Mouse (Mus musculus) stomach, embryonic 16.5 days (tissue): ENCODE measurements around the gene Zfp799. TPM values are rescaled to one million over a fixed set of nuclear protein-coding genes. Genes with fewer than 3 reads are reported as not detected.
"Not testable (repeated sequence)": the region's sequence is repeated elsewhere in the genome, so short reads cannot be mapped to it uniquely, and the experiment has no call there.

Experiments used
- ATAC-seq: fragments of 200-750 bp; cut with Nextera tagmentation; 2 replicates; pipeline ENCODE4 v1.8.0; 2017; ENCODE audit warnings: moderate number of reproducible peaks, moderate TSS enrichment; ENCODE audit not compliant: insufficient read depth, low FRiP score
- H3K27ac ChIP-seq: fragments of 300-500 bp; sonication (generic); 2 replicates; pipeline ENCODE4 v1.5.1; 2014; ENCODE audit warnings: low read length
- H3K27me3 ChIP-seq: fragments of 300-500 bp; sonication (generic); 2 replicates; pipeline ENCODE4 v1.6.1; 2014; ENCODE audit warnings: low read length, control low read depth, mixed read lengths; ENCODE audit not compliant: control insufficient read depth, insufficient read depth
- H3K36me3 ChIP-seq: fragments of 300-500 bp; sonication (generic); 2 replicates; pipeline ENCODE4 v1.6.1; 2014; ENCODE audit warnings: low read length; ENCODE audit not compliant: control insufficient read depth, insufficient read depth
- H3K4me1 ChIP-seq: fragments of 300-500 bp; sonication (generic); 2 replicates; pipeline ENCODE4 v1.6.1; 2014; ENCODE audit warnings: low read length, control low read depth, mixed read lengths; ENCODE audit not compliant: control insufficient read depth, insufficient read depth
- H3K4me2 ChIP-seq: fragments of 300-500 bp; sonication (generic); 2 replicates; pipeline ENCODE4 v1.6.1; 2014; ENCODE audit warnings: low read depth, low read length, mixed read lengths
- H3K4me3 ChIP-seq: fragments of 300-500 bp; sonication (generic); replicated peaks from 2 replicates; pipeline ENCODE4 v1.5.1; 2014; ENCODE audit warnings: mild to moderate bottlenecking, low read length
- H3K9ac ChIP-seq: fragments of 300-500 bp; sonication (generic); 2 replicates; pipeline ENCODE4 v1.6.1; 2014; ENCODE audit warnings: low read length
- H3K9me3 ChIP-seq: fragments of 300-500 bp; sonication (generic); replicated peaks from 2 replicates; pipeline ENCODE4 v1.6.1; 2016; ENCODE audit warnings: low read length, control low read depth; ENCODE audit not compliant: control insufficient read depth
- WGBS: fragments of 180-500 bp; shearing (Covaris S2); extraction: QIAGEN DNeasy Blood & Tissue Kit; methylation state at CpG from one replicate; pipeline ENCODE4 v1.1.7; 2014; 5-methylcytosine and 5-hydroxymethylcytosine counted together
- polyA plus RNA-seq: library from polyadenylated mRNA; unstranded; fragments of >200 nt; fragmentation: Nextera tagmentation; extraction: Ambion mirVana; gene quantifications from 2 replicates; pipeline ENCODE4 v1.2.1, GENCODE M21; 2015

The Zfp799 gene
- polyA plus RNA-seq: 7.9 and 9.4 TPM in 2 replicates

- Histone ChIP-seq H3K36me3 (0 out of 2 replicates have a peak, but pooled peaks cover 3% of the 10 kb centered on the region), H3K27ac (no peak within 1 kb of the TSS; the same call in 1 of the 2 replicates), H3K4me3 (peak within 1 kb of the TSS; percentile 89), H3K9me3 (no peaks in the 10 kb centered on the region), H3K4me2 (peak within 1 kb of the TSS; percentile 92), H3K27me3 (no peaks in the 10 kb centered on the region), H3K9ac (peak within 1 kb of the TSS; percentile 95), H3K4me1 (peaks cover 6% of the 10 kb centered on the region; the same call in 1 of the 2 replicates)
- 2% methylated on average over 35 of the region's 35 CpGs for WGBS
- ATAC-seq: peak; percentile 97
Observed at GRCm38 (mm10) chr17:32829540-32830417, at the start of gene Zfp799. Zfp799 (minus strand) TSS chr17:32830261.

GRCm38 (mm10) chr17:32878773-32879172, 48.7 kb upstream of the Zfp799 start:
- H3K27ac ChIP-seq: no peak overlapping the region
- no peak for ATAC-seq
- no peaks in the 10 kb centered on the region for H3K27me3 ChIP-seq
- H3K4me3 ChIP-seq: no peak overlapping the region
- 84% methylated on average over 11 of the region's 11 CpGs for WGBS
- no peak overlapping the region for H3K9ac ChIP-seq
- H3K4me2 ChIP-seq: no peak overlapping the region
- no peaks in the 10 kb centered on the region for H3K4me1 ChIP-seq
- 0 out of 2 replicates have a peak, but pooled peaks cover 4% of the 10 kb centered on the region for H3K9me3 ChIP-seq
- peaks cover 12% of the 10 kb centered on the region; the same call in 1 of the 2 replicates for H3K36me3 ChIP-seq

- Histone ChIP-seq H3K9ac (no peak overlapping the region), H3K9me3 (0 out of 2 replicates have a peak, but pooled peaks cover 4% of the 10 kb centered on the region), H3K36me3 (0 out of 2 replicates have a peak, but pooled peaks cover 5% of the 10 kb centered on the region), H3K4me1 (no peaks in the 10 kb centered on the region), H3K27me3 (no peaks in the 10 kb centered on the region), H3K27ac (no peak overlapping the region), H3K4me3 (peak overlapping the region; percentile 18), H3K4me2 (peak overlapping the region; percentile 35)
- 0 out of 2 replicates have a peak, but pooled peaks have one; percentile 33 for ATAC-seq
- 5% methylated on average over 22 of the region's 22 CpGs for WGBS
Observed at GRCm38 (mm10) chr17:32877471-32878171, 47.6 kb upstream of the Zfp799 start.

- no peak overlapping the region for H3K27ac ChIP-seq
- H3K27me3 ChIP-seq: no peaks in the 10 kb centered on the region
- no peaks in the 10 kb centered on the region for H3K36me3 ChIP-seq
- H3K9ac ChIP-seq: no peak overlapping the region
- no peak overlapping the region for H3K4me2 ChIP-seq
- H3K4me3 ChIP-seq: no peak overlapping the region
- ATAC-seq: no peak
- no peaks in the 10 kb centered on the region for H3K4me1 ChIP-seq
- WGBS: 60% methylated on average over 5 of the region's 5 CpGs
- no peaks in the 10 kb centered on the region; the same call in 1 of the 2 replicates for H3K9me3 ChIP-seq
Observed at GRCm38 (mm10) chr17:32872696-32873095, 42.6 kb upstream of the Zfp799 start.

GRCm38 (mm10) chr17:32872091-32872490, 42.0 kb upstream of the Zfp799 start:
- ATAC-seq: no peak
- WGBS: 77% methylated on average over 4 of the region's 4 CpGs

GRCm38 (mm10) chr17:32871483-32871882, 41.4 kb upstream of the Zfp799 start:
- Histone ChIP-seq H3K4me3 (no peak overlapping the region), H3K9me3 (no peaks in the 10 kb centered on the region; the same call in 1 of the 2 replicates), H3K4me1 (no peaks in the 10 kb centered on the region), H3K4me2 (no peak overlapping the region), H3K27me3 (no peaks in the 10 kb centered on the region), H3K27ac (no peak overlapping the region), H3K9ac (no peak overlapping the region), H3K36me3 (no peaks in the 10 kb centered on the region)
- 88% methylated on average over 1 of the region's 1 CpGs for WGBS
- no peak for ATAC-seq

More at GRCm38 (mm10) chr17:32872091-32872490, 42.0 kb upstream of the Zfp799 start:
- H3K27ac ChIP-seq: no peak overlapping the region
- no peaks in the 10 kb centered on the region for H3K27me3 ChIP-seq
- H3K4me2 ChIP-seq: no peak overlapping the region
- no peaks in the 10 kb centered on the region for H3K4me1 ChIP-seq
- no peak overlapping the region for H3K9ac ChIP-seq
- no peaks in the 10 kb centered on the region; the same call in 1 of the 2 replicates for H3K9me3 ChIP-seq
- H3K36me3 ChIP-seq: no peaks in the 10 kb centered on the region
- H3K4me3 ChIP-seq: no peak overlapping the region

GRCm38 (mm10) chr17:32867266-32867665, 37.2 kb upstream of the Zfp799 start:
- H3K36me3 ChIP-seq, H3K9ac ChIP-seq, H3K27ac ChIP-seq, H3K27me3 ChIP-seq, H3K4me1 ChIP-seq, H3K9me3 ChIP-seq, ATAC-seq, H3K4me2 ChIP-seq, H3K4me3 ChIP-seq: not testable (repeated sequence)
- WGBS: 69% methylated on average over 3 of the region's 7 CpGs

- not testable (repeated sequence) for H3K9me3 ChIP-seq, H3K27me3 ChIP-seq, H3K4me3 ChIP-seq, H3K9ac ChIP-seq, H3K4me2 ChIP-seq, H3K4me1 ChIP-seq, ATAC-seq, H3K36me3 ChIP-seq, H3K27ac ChIP-seq
- 64% methylated on average over 3 of the region's 6 CpGs for WGBS
Observed at GRCm38 (mm10) chr17:32856713-32857112, 26.7 kb upstream of the Zfp799 start.

GRCm38 (mm10) chr17:32851581-32851980, 21.5 kb upstream of the Zfp799 start:
- H3K4me2 ChIP-seq: no peak overlapping the region
- H3K27ac ChIP-seq: no peak overlapping the region
- no peaks in the 10 kb centered on the region for H3K9me3 ChIP-seq
- no peaks in the 10 kb centered on the region for H3K36me3 ChIP-seq
- no peaks in the 10 kb centered on the region for H3K4me1 ChIP-seq
- H3K9ac ChIP-seq: no peak overlapping the region
- ATAC-seq: no peak
- H3K27me3 ChIP-seq: no peaks in the 10 kb centered on the region
- no peak overlapping the region for H3K4me3 ChIP-seq
- WGBS: 47% methylated on average over 7 of the region's 7 CpGs
